Mouse (Mus musculus): ENCODE data around the gene Elmod2. TPM values are rescaled to one million over a fixed set of nuclear protein-coding genes. Genes with fewer than 3 reads are reported as not detected.

Elmod2 gene
- total and polyA plus RNA-seq, 3 experiments = 4.8 to 138 (median 4.8) TPM

GRCm38 (mm10) chr8:83290176-83290575 lies 42.1 kb downstream of the Elmod2 start, which contains the start of gene Ucp1:
Gene Ucp1 (plus strand): TSS chr8:83290352.
- Histone ChIP-seq H3K27me3 (ENCODE audit: control insufficient read depth in 1 of 2, insufficient read depth in 2 of 2, low read length in 2 of 2) (peaks cover 0 to 2% of the 10 kb centered on the region in 2 experiments; a peak in 1 of 4 replicates), H3K79me2 (ENCODE audit: control insufficient read depth, insufficient read depth, low read length, poor library complexity) (no peaks in the 10 kb centered on the region), H3K9ac (ENCODE audit: control insufficient read depth, low read depth, low read length, poor library complexity, severe bottlenecking) (no peak within 1 kb of the TSS), H3K27ac (ENCODE audit: control insufficient read depth, low read depth, low read length) (no peak within 1 kb of the TSS), H3K4me1 (ENCODE audit: control insufficient read depth in 1 of 2, insufficient read depth in 2 of 2, low read length in 2 of 2) (no peaks in the 10 kb centered on the region), H3K4me3 (ENCODE audit: control insufficient read depth in 1 of 2, insufficient read depth in 1 of 2, low read depth in 2 of 2, low read length in 2 of 2) (no peak within 1 kb of the TSS), H3K9me3 (replicated peaks; ENCODE audit: insufficient read depth, low read length) (no peaks in the 10 kb centered on the region), H3K36me3 (ENCODE audit: control insufficient read depth in 1 of 2, insufficient read depth in 2 of 2, low read length in 2 of 2) (no peaks in the 10 kb centered on the region)
- no peak for DNase-seq (ENCODE audit: low read depth, low spot score)
- TF ChIP-seq MYC (IDR thresholded peaks at IDR 0.05; ENCODE audit: low read depth, low read length) = no peak
- no peak for TF ChIP-seq ZMIZ1 (IDR thresholded peaks at IDR 0.05; ENCODE audit: low read depth, low read length)

- Histone ChIP-seq H3K4me1 (ENCODE audit: control insufficient read depth in 1 of 2, insufficient read depth in 2 of 2, low read length in 2 of 2) (no peaks in the 10 kb centered on the region), H3K27ac (ENCODE audit: control insufficient read depth, low read depth, low read length) (no peak overlapping the region), H3K27me3 (ENCODE audit: control insufficient read depth in 1 of 2, insufficient read depth in 2 of 2, low read length in 2 of 2) (no peaks in the 10 kb centered on the region; a peak in 2 of 4 replicates), H3K79me2 (ENCODE audit: control insufficient read depth, insufficient read depth, low read length, poor library complexity) (no peaks in the 10 kb centered on the region), H3K9ac (ENCODE audit: control insufficient read depth, low read depth, low read length, poor library complexity, severe bottlenecking) (no peak overlapping the region), H3K9me3 (replicated peaks; ENCODE audit: insufficient read depth, low read length) (no peaks in the 10 kb centered on the region), H3K4me3 (ENCODE audit: control insufficient read depth in 1 of 2, insufficient read depth in 1 of 2, low read depth in 2 of 2, low read length in 2 of 2) (no peak overlapping the region), H3K36me3 (ENCODE audit: control insufficient read depth in 1 of 2, insufficient read depth in 2 of 2, low read length in 2 of 2) (no peaks in the 10 kb centered on the region)
- no peak for TF ChIP-seq GATA1 (IDR thresholded peaks at IDR 0.05; ENCODE audit: low read depth, low read length)
- TF ChIP-seq TBP (IDR thresholded peaks at IDR 0.05; ENCODE audit: low read depth, low read length) = no peak
- TF ChIP-seq CHD1 (IDR thresholded peaks at IDR 0.05; ENCODE audit: low read depth, low read length) = no peak
- TF ChIP-seq SIN3A (IDR thresholded peaks at IDR 0.05; ENCODE audit: low read length) = no peak
- no peak for TF ChIP-seq MAZ (IDR thresholded peaks at IDR 0.05; ENCODE audit: low read depth, low read length)
- no peak for TF ChIP-seq ETS1 (IDR thresholded peaks at IDR 0.05; ENCODE audit: low read depth, low read length)
- TF ChIP-seq ZMIZ1 (IDR thresholded peaks at IDR 0.05; ENCODE audit: low read depth, low read length) = no peak
- TF ChIP-seq POLR2A (IDR thresholded peaks at IDR 0.05; ENCODE audit: control insufficient read depth in 1 of 2, insufficient read depth in 1 of 2, low read depth in 1 of 2, low read length in 2 of 2, poor library complexity in 1 of 2) = no peak
- no peak for TF ChIP-seq E2F4 (IDR thresholded peaks at IDR 0.05; ENCODE audit: borderline replicate concordance, low read depth, low read length)
- no peak for TF ChIP-seq MAX (IDR thresholded peaks at IDR 0.05; ENCODE audit: low read length)
- no peak for TF ChIP-seq ELF1 (IDR thresholded peaks at IDR 0.05; ENCODE audit: low read depth, low read length)
- TF ChIP-seq ZC3H11A (IDR thresholded peaks at IDR 0.05; ENCODE audit: low read depth, low read length) = no peak
- TF ChIP-seq RAD21 (IDR thresholded peaks at IDR 0.05; ENCODE audit: low read depth, low read length) = no peak
- no peak for TF ChIP-seq POLR2AphosphoS2 (IDR thresholded peaks at IDR 0.05; ENCODE audit: low read length)
- DNase-seq (ENCODE audit: low read depth, low spot score) = no peak
Measured at GRCm38 (mm10) chr8:83285391-83285790, 46.9 kb downstream of the Elmod2 start.

DNA sequence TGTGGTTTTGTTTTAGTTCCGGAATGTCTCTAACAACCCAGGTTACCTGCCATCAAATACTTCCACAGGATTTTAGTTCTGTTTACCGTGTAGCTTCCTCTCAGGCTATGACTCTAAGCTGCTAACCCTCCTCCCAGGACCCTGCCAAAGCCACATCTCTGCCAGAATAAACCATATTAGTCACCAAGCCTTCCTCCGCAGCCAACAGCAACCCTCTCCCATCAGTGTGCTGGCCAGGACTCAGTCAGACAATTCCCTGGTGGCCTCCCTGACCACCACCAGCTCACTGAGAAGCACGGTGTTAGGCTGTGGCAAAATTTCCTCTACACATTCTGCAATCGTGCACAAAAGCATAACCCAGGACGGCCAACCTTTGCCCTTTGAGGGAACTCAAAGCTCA lies 53.9 kb downstream of the Elmod2 start:
- no peak overlapping the region for H3K4me3 ChIP-seq (ENCODE audit: control insufficient read depth in 1 of 2, insufficient read depth in 1 of 2, low read depth in 2 of 2, low read length in 2 of 2)
- H3K4me1 ChIP-seq (ENCODE audit: control insufficient read depth in 1 of 2, insufficient read depth in 2 of 2, low read length in 2 of 2) = no peaks in the 10 kb centered on the region
- H3K27ac ChIP-seq (ENCODE audit: control insufficient read depth, low read depth, low read length) = no peak overlapping the region
- H3K36me3 ChIP-seq (ENCODE audit: control insufficient read depth in 1 of 2, insufficient read depth in 2 of 2, low read length in 2 of 2) = no peaks in the 10 kb centered on the region
- H3K27me3 ChIP-seq (ENCODE audit: control insufficient read depth in 1 of 2, insufficient read depth in 2 of 2, low read length in 2 of 2) = no peaks in the 10 kb centered on the region; a peak in 1 of 4 replicates
- TF ChIP-seq MAX (IDR thresholded peaks at IDR 0.05; ENCODE audit: low read length) (no peak), MAFK (IDR thresholded peaks at IDR 0.05; ENCODE audit: borderline replicate concordance, low read depth, low read length) (no peak), TBP (IDR thresholded peaks at IDR 0.05; ENCODE audit: low read depth, low read length) (no peak), CTCF (IDR thresholded peaks at IDR 0.05 in 2 of 3, conservative IDR thresholded peaks at IDR 0.05 in 1 of 3; ENCODE audit: control insufficient read depth in 1 of 3, insufficient read depth in 1 of 3, low read depth in 2 of 3, low read length in 3 of 3, poor library complexity in 1 of 3, severe bottlenecking in 1 of 3) (no peak), MYB (IDR thresholded peaks at IDR 0.05; ENCODE audit: low read depth, low read length) (no peak), BHLHE40 (IDR thresholded peaks at IDR 0.05; ENCODE audit: borderline replicate concordance, low read depth, low read length) (no peak), SMC3 (IDR thresholded peaks at IDR 0.05; ENCODE audit: low read depth, low read length) (no peak), SIN3A (IDR thresholded peaks at IDR 0.05; ENCODE audit: low read length) (no peak), POLR2A (IDR thresholded peaks at IDR 0.05; ENCODE audit: control insufficient read depth in 1 of 2, insufficient read depth in 1 of 2, low read depth in 1 of 2, low read length in 2 of 2, poor library complexity in 1 of 2) (no peak), ZNF384 (IDR thresholded peaks at IDR 0.05; ENCODE audit: low read depth, low read length) (no peak), MYC (IDR thresholded peaks at IDR 0.05; ENCODE audit: low read depth, low read length) (no peak), RCOR1 (IDR thresholded peaks at IDR 0.05; ENCODE audit: low read depth, low read length) (no peak), ZKSCAN1 (IDR thresholded peaks at IDR 0.05; ENCODE audit: low read depth, low read length) (no peak), TAL1 (IDR thresholded peaks at IDR 0.05; ENCODE audit: low read length) (no peak), ETS1 (IDR thresholded peaks at IDR 0.05; ENCODE audit: low read depth, low read length) (no peak)
- DNase-seq (ENCODE audit: low read depth, low spot score) = no peak
- no peaks in the 10 kb centered on the region for H3K9me3 ChIP-seq (replicated peaks; ENCODE audit: insufficient read depth, low read length)
- H3K9ac ChIP-seq (ENCODE audit: control insufficient read depth, low read depth, low read length, poor library complexity, severe bottlenecking) = no peak overlapping the region
- no peaks in the 10 kb centered on the region for H3K79me2 ChIP-seq (ENCODE audit: control insufficient read depth, insufficient read depth, low read length, poor library complexity)

Data from MEL (cell line).